Mouse (Mus musculus): ENCODE measurements at regions not wholly inside any gene's neighbourhood (a gene's known extent, or its start where the extent isn't known, plus 50 kb on each side); places are given as distances from the start of the nearest gene placed in this dataset.

DNA sequence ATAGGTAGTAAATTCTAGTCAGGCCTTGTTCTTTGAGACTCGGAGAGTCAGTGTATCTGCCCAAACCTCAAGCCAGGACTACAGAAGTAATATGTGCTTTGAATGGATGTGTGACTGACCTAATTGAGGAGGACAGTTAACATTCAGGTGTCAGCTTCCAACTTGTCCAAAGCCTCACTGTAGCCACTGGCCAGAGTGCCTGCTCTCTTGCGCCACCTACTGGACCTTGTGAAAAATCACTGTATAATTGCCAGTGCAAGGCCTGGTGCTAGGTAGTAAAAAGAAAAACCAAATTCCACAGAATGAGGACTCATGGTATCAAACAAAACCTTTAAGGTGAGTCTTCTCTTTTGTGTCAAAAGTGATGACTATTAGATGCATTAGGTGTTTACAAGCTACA lies 933.6 kb upstream of the Lrrc6 start:
- peak; percentile 70 to 71 for DNase-seq

DNA sequence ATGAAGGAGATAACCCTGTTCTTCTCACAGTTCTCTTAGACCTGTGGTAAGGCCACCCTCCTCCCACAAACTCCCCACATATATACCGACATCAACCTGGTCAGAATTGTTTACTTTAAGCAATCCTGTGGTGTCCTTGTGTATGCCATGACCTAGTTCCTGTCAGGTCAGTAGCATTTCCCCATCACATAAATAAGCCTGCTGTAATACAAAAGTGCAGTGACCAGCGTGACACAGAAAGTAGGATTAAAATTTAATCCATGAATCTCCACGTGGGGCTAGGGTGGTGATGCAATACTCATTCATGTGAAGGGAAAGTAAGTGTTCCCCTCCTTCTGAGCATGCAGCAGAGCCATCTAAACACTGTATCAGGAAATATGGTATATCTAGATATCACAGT lies 923.2 kb upstream of the Lrrc6 start:
- no peak for DNase-seq

GRCm38 (mm10) chr15:67422277-67422953 lies 921.7 kb upstream of the Lrrc6 start:
- no peak for DNase-seq

DNA sequence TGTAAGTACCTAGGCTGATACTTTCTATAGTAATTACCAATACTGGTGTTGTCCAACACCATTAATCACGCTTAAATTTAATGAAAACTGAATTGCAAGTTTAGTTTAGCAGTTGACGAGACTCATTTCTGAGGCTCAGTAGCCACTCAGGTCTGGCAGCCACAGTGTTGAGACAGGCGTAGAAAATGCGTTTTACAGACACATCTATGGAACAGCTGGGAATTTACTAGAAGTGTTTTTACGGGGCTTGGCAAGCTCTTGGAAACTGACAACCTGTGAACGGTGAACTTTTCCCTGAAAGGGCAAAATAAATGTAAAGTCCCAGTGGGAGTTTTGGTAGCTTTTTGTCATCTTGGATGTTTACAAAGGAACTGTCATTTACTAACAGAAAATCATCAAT lies 920.1 kb upstream of the Lrrc6 start:
- no peak for DNase-seq

DNA sequence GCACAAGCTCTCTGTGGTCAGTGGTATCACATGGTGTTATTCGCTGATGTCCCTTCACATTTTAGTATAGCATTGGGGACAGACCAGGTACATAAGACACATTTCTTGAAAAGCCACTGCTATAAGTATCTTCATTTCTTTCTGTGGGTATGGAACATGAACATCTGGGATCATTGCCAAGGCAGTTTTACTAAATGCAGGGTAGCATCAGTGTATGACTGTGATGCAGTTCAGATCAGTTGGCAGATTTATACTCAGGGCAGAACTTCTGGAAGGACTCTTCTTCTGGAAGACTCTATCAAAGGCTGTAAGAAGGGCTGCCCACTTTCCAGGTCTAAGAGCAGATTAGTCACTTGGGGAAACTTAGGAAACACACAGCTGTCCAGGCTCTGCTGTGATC lies 919.0 kb upstream of the Lrrc6 start:
- no peak for DNase-seq

DNA sequence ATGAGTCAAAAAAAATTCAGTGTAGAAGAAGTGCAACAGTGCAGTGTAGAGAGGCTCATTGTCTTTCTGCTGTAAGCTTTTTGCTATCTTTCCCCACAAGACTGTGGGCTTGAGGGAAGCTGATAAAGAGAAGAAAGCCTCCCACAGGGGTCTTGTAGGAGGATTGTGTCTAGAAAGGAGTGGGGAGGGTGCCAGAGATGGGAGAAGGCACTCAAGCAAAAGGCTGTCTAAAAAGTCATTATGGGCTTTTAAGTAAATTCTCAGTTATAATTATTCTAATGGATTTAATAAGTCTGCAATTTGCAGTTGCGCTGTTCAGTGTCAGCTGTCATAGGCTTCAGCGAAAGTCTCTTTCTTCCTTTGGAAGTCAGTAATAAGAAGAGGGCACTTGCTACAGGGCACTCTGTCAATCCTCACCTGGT lies 917.0 kb upstream of the Lrrc6 start:
- no peak for DNase-seq

DNA sequence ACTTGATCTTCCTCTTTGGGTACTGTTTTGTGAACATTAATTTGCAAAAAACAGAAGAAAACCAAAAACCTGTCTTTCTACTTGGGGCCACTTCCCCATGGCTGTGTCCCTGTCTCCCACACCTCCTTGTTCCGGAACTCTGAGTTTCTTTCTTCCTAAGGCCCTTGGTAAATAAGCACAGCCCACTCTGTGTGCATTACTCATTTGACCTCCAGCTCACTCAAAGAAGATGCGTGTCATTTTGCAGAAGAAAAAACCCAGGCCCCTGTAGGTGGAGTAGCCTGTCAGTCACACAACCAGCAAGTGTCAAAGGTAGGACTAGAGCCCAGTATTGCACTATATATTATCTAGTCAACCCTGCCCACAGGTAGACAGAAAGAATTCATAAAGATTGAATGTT lies 915.1 kb upstream of the Lrrc6 start:
- no peak for DNase-seq

GRCm38 (mm10) chr15:67414371-67414930 lies 913.7 kb upstream of the Lrrc6 start:
- no peak for DNase-seq

- DNase-seq, result no peak
Observed at GRCm38 (mm10) chr15:67413581-67413980, 912.9 kb upstream of the Lrrc6 start.

DNA sequence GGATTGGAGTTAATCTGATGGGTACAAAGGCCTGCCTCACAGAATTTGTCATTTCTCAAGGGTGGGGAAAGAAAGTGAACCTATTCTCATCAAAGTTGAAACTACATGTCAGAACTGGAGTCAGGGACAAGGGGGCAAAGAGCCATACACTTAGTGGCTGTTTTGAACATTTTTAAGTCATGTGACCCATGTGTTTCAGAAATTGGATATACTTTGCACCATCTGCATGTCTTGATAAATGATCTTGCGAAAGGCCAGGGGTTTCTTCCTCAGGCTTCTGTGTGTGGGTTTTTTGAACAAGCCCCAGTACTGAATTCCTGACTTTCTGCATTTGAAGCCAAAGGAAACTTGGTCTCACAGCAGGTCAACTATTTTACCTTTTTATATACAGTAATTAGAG lies 911.7 kb upstream of the Lrrc6 start:
- no peak for DNase-seq

DNA sequence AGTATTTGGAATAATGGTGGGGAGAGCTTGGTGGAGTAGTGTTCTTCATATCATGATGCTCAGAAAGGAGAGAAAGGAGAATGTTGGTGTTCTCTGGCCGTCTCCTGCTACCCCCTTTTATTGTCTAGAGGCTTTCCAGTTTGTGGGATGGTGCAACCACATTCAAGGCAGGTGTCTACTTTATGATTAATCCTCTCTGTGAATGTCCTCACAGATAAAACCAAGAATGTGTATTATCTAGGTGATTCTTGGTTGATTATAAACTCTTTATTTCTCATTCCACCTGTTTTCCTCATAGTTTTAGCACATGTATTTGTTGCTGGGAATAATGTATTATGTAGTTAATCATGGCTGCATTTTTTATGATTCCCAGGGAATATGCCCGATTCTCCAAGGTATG lies 910.9 kb upstream of the Lrrc6 start:
- DNase-seq, result no peak

GRCm38 (mm10) chr15:67410012-67410411 lies 909.3 kb upstream of the Lrrc6 start:
- DNase-seq, result no peak

GRCm38 (mm10) chr15:67408871-67409559 lies 908.3 kb upstream of the Lrrc6 start:
- DNase-seq, result no peak

- DNase-seq, result no peak
Observed at GRCm38 (mm10) chr15:67407244-67407643, 906.5 kb upstream of the Lrrc6 start.

GRCm38 (mm10) chr15:67405523-67405922 lies 904.8 kb upstream of the Lrrc6 start:
- no peak for DNase-seq

- no peak for DNase-seq
Observed at GRCm38 (mm10) chr15:67405011-67405410, 904.3 kb upstream of the Lrrc6 start.

DNA sequence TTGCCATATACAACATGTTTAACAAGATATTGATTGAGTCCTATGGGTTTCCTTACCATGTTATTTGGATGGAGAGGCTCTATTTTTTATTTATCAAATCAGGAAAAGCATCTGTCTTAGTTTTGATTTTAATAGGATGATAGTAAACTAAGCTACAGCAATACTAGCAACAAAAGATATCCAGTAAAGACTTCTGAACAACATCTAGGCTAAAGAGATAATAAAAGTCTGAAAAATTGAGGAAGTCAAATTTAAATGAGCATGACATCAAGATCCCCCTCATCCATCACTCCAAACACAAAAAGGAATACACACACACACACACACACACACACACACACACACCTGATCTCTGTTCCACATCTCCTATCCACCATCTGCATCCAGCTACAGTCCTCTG lies 901.6 kb upstream of the Lrrc6 start:
- no peak for DNase-seq

DNA sequence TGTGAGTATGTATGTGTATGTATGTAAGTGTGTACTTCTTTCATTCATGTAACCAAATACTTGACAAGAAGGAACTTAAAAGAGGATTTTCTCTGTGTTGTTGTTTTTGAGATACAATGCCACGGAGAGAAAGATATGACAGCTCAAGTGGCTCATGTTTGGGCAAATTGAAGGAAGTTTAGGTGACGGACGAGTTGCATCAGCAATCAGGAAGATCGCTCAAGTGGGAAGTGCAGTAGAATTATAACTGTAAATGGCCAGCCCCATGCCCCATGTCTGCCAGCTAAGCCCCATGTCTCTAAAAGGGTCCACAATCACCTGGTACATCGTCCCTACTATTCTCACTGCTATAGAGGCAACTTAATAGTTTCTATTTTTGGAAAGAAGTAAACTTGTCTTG lies 896.6 kb upstream of the Lrrc6 start:
- DNase-seq, result no peak

DNA sequence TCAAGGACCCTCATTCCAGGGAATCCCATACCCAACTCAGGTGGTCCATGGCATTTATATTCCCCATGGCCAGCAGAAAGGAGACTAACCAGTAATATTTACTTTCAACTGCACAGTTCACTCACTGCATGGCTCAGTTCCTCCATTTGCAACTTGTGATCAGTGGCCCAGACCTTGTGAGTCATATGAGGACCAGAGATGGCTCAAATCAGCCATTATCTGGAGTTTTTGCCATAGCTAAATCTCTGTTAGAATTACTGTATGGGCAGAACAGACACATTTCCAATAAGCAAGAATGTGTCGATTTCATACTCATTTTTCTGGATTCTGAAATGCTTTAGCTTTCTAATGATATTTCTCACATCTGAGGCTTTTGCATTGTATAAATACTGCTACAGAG lies 894.4 kb upstream of the Lrrc6 start:
- DNase-seq, result no peak

DNA sequence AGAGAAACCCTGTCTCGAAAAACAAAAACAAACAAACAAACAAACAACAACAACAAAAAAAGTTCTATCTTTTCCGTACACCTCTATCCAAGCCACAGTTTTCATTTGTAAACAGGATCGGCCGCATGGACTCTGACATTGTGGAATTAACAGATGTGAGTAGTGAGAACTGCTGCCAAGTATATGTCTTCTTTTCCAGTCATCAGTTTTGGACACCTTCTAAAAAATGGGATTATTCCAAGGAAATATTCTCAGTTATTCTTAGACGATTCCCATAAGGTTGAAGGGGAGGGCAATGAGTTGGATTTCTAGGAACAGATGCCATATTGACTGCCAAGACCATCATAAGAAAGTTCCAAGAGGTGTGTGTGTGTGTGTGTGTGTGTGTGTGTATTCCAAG lies 891.2 kb upstream of the Lrrc6 start:
- no peak for DNase-seq

GRCm38 (mm10) chr15:67388514-67388913 lies 887.8 kb upstream of the Lrrc6 start:
- no peak for DNase-seq

- no peak for DNase-seq
Observed at GRCm38 (mm10) chr15:67386896-67387295, 886.2 kb upstream of the Lrrc6 start.

DNA sequence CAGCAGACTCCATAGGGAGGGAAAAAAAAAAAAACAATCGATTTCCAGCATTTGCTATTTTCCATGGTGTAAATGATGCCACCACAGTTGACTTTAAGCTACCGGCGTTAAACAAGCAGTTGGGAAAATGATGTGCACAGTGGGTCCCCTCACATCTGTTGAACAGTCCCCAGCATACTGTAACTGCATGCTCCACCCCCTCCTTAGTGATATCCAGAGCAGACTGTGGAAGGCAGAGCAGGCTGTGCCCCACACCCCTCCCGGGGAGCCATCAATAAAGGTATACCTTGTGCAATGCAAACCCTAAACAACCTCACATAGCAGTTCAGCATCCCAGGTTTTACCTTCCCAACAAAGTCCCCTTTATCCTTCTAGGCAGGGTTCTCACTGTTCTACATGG lies 872.9 kb upstream of the Lrrc6 start:
- no peak for DNase-seq

- no peak for DNase-seq
Observed at GRCm38 (mm10) chr15:67373030-67373429, 872.3 kb upstream of the Lrrc6 start.

Data from B cell, adult 2 months (primary cell).